Mouse (Mus musculus) megakaryocyte, embryonic 14.5 days (primary cell): ENCODE results near the gene Negr1. TPM values are rescaled to one million over a fixed set of nuclear protein-coding genes. Genes with fewer than 3 reads are reported as not detected.

Source experiments
- H3K27me3 ChIP-seq: replicated peaks from 2 replicates; pipeline ENCODE3; 2012; ENCODE audit warnings: inconsistent platforms
- H3K36me3 ChIP-seq: replicated peaks from 2 replicates; pipeline ENCODE3; 2012; ENCODE audit warnings: low read length, inconsistent platforms, mixed read lengths
- H3K4me1 ChIP-seq: 2 replicates; pipeline ENCODE4 v1.6.1; 2012; ENCODE audit warnings: inconsistent platforms
- H3K4me3 ChIP-seq: replicated peaks from 2 replicates; pipeline ENCODE3; 2012; ENCODE audit warnings: moderate library complexity, mild to moderate bottlenecking, inconsistent platforms
- H3K9me3 ChIP-seq: 2 replicates; pipeline ENCODE4 v1.6.1; 2012; ENCODE audit warnings: inconsistent platforms
- FLI1 ChIP-seq: IDR thresholded peaks from 2 replicates; pipeline ENCODE4 v1.6.1; 2012; ENCODE audit warnings: low read length, inconsistent platforms, mixed read lengths
- GATA1 ChIP-seq: IDR thresholded peaks from 3 replicates; pipeline ENCODE4 v1.6.1; 2012; ENCODE audit warnings: mixed read lengths, low read length, inconsistent platforms, borderline replicate concordance
- polyA plus RNA-seq: library from polyadenylated mRNA; stranded (reverse); fragments of >175 nt; gene quantifications from 2 replicates; pipeline ENCODE4 v1.2.3, GENCODE M21; 2012; ENCODE audit warnings: low replicate concordance; ENCODE audit not compliant: insufficient read depth

The Negr1 gene
- polyA plus RNA-seq, 1 experiment: not detected

DNA sequence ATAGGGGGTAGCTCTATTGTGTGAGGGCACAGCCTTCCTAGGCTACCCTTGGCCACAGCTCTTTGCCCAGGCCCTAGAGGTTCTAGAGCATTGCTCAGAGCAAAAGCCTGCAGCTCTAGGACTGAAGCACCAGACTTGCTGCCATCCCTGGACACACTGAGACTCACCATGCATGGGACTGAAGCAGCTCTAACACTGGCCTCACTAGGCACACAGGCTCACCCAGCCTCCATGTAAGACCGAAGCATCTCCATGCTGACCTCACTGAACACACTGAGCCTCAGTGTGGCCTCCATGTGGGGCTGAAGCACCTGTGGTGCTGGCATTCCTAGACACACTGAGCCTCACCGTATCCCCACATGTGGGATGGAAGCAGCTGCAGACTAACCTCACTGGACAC lies 101.0 kb downstream of the Negr1 start:
- H3K9me3 ChIP-seq: peaks cover 11% of the 10 kb centered on the region
- H3K4me1 ChIP-seq: no peaks in the 10 kb centered on the region
- H3K27me3 ChIP-seq: no peaks in the 10 kb centered on the region
- TF ChIP-seq FLI1 (no peak), GATA1 (no peak)
- H3K4me3 ChIP-seq: no peak overlapping the region
- no peaks in the 10 kb centered on the region for H3K36me3 ChIP-seq

DNA sequence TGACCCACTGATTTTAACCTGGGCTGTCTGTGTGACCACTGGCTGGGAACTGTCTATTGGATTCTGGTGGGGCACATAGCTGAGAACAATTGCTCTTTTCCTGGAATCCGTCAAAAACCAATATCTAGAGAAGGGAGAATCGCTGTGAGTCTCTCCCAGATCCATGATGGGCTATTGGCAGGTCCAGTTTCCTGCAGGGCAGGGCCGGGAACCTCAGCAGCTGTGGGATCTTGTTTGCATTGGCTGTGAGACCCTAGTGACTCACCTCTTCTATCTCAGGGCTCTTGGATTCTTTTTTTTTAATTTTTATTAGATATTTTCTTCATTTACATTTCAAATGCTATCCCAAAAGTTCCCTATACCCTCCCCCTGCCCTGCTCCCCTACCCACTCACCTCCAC lies 111.0 kb downstream of the Negr1 start:
- H3K9me3 ChIP-seq: no peaks in the 10 kb centered on the region
- no peaks in the 10 kb centered on the region for H3K4me1 ChIP-seq
- no peaks in the 10 kb centered on the region for H3K27me3 ChIP-seq
- no peak for TF ChIP-seq GATA1
- TF ChIP-seq FLI1: no peak
- no peaks in the 10 kb centered on the region for H3K36me3 ChIP-seq
- H3K4me3 ChIP-seq: no peak overlapping the region

DNA sequence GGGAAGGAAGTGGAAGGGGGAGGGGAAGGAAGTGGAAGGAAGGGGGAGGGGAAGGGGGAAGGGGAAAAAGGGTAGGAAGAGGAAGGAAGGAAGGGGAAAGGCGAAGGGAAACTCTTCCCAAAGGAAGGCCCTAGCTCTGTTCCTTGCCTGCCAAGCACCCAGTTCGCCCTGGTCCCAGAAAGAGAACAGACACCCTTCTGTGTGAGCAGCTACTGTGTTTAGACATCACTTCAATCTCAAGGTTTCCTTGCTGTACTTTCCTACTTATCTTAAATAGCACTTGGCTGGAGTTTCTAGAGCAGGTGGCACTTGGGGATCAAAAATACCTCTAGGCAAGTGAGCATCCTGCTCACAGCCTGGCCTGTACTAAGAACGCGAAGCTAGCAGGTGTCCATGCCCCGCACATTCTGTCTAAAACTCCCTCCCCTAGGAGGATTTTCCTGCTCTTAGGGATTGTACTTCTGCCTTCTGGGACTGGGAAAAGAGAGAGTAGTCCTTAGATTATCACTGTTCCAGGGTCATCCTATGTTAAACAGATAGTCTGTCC lies 128.5 kb downstream of the Negr1 start:
- Histone ChIP-seq H3K9me3 (peaks cover 19% of the 10 kb centered on the region), H3K36me3 (no peaks in the 10 kb centered on the region), H3K4me3 (no peak overlapping the region), H3K27me3 (no peaks in the 10 kb centered on the region), H3K4me1 (no peaks in the 10 kb centered on the region)
- TF ChIP-seq FLI1 (no peak), GATA1 (no peak)

DNA sequence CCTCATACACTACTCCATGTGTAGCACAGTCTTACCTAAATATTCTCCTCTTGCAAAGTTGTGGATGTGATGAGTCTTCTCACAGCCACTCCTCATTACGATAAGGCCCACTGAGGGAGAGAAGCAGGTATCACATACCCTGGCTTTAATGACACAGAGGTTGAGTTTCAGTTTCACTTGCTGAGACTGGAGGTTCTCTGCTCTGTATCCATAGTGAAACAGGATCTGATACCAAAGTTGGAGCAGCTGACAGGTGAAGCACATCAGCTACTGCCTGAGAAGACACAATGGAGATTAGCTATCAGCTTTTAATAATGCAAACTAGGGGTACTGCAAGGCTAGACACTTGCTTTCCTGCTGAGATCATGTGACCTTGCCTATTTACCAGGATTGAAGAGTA lies 137.1 kb downstream of the Negr1 start:
- Histone ChIP-seq H3K9me3 (peaks cover 3% of the 10 kb centered on the region), H3K4me3 (peak overlapping the region; percentile 21), H3K27me3 (no peaks in the 10 kb centered on the region), H3K4me1 (no peaks in the 10 kb centered on the region), H3K36me3 (no peaks in the 10 kb centered on the region)
- no peak for TF ChIP-seq FLI1
- TF ChIP-seq GATA1: no peak

DNA sequence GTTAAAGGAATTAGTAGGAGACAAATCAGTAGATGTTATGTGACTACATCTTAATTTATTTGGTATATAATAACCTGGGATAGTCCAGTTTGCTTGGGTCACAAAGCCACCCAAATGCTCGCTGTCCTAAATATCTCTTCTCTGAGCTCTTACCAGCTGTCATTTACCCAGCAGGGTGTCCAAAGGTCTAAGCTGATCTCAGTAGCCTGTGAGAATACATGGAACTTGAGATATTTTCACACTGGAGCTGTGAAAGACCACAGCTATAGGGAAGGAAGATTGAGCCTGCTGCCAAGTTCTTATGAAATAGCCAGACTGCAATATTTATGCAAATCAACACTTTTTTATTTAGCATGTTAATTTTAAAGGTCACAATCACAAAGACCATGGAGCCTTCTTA lies 141.6 kb downstream of the Negr1 start:
- H3K9me3 ChIP-seq: no peaks in the 10 kb centered on the region; the same call in 1 of the 2 replicates
- H3K4me3 ChIP-seq: no peak overlapping the region
- H3K4me1 ChIP-seq: no peaks in the 10 kb centered on the region
- no peaks in the 10 kb centered on the region for H3K36me3 ChIP-seq
- no peaks in the 10 kb centered on the region for H3K27me3 ChIP-seq
- TF ChIP-seq FLI1 (no peak), GATA1 (no peak)

DNA sequence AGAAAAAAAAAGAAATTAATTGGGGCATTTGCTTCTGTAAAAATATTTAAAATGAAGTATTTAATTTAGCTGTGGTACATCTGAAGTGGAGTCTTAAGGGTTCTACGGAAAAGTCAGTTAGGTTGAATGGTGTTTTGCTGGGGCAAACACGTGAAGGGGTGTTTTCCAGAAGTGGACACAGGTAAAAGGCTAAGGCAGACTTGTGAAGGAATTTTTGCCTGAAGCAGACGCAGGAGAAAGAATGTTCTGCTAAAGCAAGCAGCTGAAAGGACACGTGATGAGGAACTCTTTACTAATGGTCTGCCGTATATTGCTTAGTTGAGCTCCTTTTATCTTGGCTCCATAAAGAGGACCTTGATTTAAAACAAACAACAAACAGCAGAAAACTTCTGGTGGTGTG lies 148.6 kb downstream of the Negr1 start:
- H3K4me1 ChIP-seq: no peaks in the 10 kb centered on the region
- H3K9me3 ChIP-seq: 0 out of 2 replicates have a peak, but pooled peaks cover 4% of the 10 kb centered on the region
- TF ChIP-seq FLI1 (no peak), GATA1 (no peak)
- no peaks in the 10 kb centered on the region for H3K36me3 ChIP-seq
- no peaks in the 10 kb centered on the region for H3K27me3 ChIP-seq
- H3K4me3 ChIP-seq: no peak overlapping the region

DNA sequence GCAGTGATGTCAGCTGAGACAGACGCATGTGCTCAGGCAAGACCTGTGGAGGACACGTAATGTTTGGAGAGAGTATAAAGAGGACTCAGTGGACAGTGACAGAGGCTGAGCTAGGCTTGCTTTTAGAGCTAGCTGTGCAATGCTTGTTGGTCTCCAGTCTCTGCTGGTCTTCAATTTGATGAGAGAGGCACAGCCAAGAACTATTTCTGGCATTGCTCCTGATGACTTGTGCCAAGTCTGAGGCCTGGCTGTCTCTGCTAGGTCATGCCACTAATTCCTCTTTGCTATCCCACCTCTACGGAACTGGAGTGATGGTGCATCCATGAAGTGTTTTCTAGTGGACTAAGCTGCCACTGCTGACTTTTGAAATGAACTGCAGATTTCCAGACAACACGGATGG lies 149.1 kb downstream of the Negr1 start:
- no peaks in the 10 kb centered on the region for H3K27me3 ChIP-seq
- 0 out of 2 replicates have a peak, but pooled peaks cover 4% of the 10 kb centered on the region for H3K9me3 ChIP-seq
- TF ChIP-seq FLI1 (no peak), GATA1 (no peak)
- H3K4me3 ChIP-seq: no peak overlapping the region
- H3K4me1 ChIP-seq: no peaks in the 10 kb centered on the region
- no peaks in the 10 kb centered on the region for H3K36me3 ChIP-seq

DNA sequence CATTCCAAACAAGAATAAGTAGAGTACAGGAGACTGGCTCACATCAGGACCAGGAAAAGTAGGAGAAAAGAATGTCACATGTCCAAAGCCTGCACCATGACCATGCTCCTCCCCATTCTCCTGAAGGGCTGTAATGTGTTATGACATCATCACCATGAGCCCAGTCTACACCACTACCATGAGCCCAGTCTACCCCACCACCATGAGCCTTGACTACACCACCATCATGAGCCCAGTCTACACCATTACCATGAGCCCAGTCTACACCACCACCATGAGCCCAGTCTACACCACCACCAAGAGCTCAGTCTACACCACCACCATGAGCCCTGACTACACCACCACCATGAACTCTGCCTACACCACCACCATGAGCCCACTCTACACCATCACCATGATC lies 174.7 kb downstream of the Negr1 start:
- no peaks in the 10 kb centered on the region for H3K9me3 ChIP-seq
- no peaks in the 10 kb centered on the region for H3K36me3 ChIP-seq
- peak overlapping the region; percentile 11 for H3K4me3 ChIP-seq
- no peaks in the 10 kb centered on the region for H3K4me1 ChIP-seq
- TF ChIP-seq GATA1: no peak
- no peak for TF ChIP-seq FLI1
- no peaks in the 10 kb centered on the region for H3K27me3 ChIP-seq

DNA sequence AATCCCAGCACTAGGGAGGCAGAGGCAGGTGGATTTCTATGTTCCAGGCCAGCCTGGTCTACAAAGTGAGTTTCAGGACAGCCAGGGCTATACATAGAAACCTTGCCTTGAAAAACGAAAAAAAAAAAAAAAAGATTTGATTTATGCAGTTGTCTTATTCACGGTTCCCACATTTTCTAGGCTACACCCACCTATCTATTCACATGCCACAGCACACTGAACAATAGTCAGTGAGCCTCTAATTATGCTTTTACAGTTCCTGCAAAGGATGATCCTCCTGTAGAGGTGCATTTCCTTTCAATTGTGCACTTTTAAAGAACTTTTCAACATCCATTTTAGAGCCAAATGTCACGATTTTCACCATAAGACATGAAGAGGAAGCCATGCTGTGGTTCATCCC lies 177.9 kb downstream of the Negr1 start:
- TF ChIP-seq GATA1 (no peak), FLI1 (no peak)
- H3K36me3 ChIP-seq: no peaks in the 10 kb centered on the region
- no peak overlapping the region for H3K4me3 ChIP-seq
- H3K9me3 ChIP-seq: 0 out of 2 replicates have a peak, but pooled peaks cover 3% of the 10 kb centered on the region
- H3K27me3 ChIP-seq: no peaks in the 10 kb centered on the region
- no peaks in the 10 kb centered on the region for H3K4me1 ChIP-seq

DNA sequence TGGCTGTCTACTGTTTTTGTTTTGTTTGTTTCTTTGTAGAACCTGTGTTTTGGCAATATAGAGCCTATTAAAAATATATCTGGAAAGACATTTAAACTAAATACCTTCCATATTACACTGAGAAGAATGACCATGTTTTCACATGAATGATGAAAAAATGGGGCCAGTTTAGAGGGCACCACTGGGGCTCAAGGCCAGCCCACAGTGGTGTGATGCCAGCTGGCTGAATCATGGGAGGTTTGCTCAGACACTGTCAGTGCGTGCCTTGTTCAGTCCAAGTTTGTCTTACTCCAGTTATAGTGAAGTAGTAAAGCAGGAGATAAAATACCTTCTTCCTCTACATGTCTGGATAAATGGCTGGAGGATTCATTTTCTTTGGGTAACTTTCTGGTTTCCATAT lies 181.7 kb downstream of the Negr1 start:
- TF ChIP-seq FLI1 (no peak), GATA1 (no peak)
- H3K4me1 ChIP-seq: no peaks in the 10 kb centered on the region
- H3K27me3 ChIP-seq: no peaks in the 10 kb centered on the region

More for the DNA sequence above, 181.7 kb downstream of the Negr1 start:
- Histone ChIP-seq H3K9me3 (peaks cover 7% of the 10 kb centered on the region), H3K36me3 (no peaks in the 10 kb centered on the region), H3K4me3 (no peak overlapping the region)
